Mouse (Mus musculus) spleen, adult 2 months (tissue): ENCODE results near the gene Ly6g6e. TPM values are rescaled to one million over a fixed set of nuclear protein-coding genes. Genes with fewer than 3 reads are reported as not detected.

Experiments
- DNase-seq, 2 experiments: peaks; one replicate each; pipeline versions ENCODE4 v3.0.0 to v3.0.0-alpha.2; 2012 to 2021; ENCODE audit warnings: low spot score in 2 of 2, low read depth in 1 of 2
- H3K27ac ChIP-seq: fragments of 200-500 bp; 2 replicates; pipeline ENCODE4 v1.5.1; 2012; ENCODE audit warnings: low read length, inconsistent platforms; ENCODE audit not compliant: insufficient read depth
- H3K27me3 ChIP-seq: fragments of 200-500 bp; 2 replicates; pipeline ENCODE4 v1.6.1; 2012; ENCODE audit warnings: mild to moderate bottlenecking, moderate library complexity, low read length, inconsistent platforms; ENCODE audit not compliant: control insufficient read depth, insufficient read depth
- H3K36me3 ChIP-seq: fragments of 200-500 bp; 2 replicates; pipeline ENCODE4 v1.6.1; 2012; ENCODE audit warnings: mild to moderate bottlenecking, low read length, inconsistent platforms; ENCODE audit not compliant: control insufficient read depth, insufficient read depth
- H3K4me1 ChIP-seq: fragments of 200-500 bp; 2 replicates; pipeline ENCODE4 v1.6.1; 2011; ENCODE audit warnings: inconsistent platforms; ENCODE audit not compliant: control insufficient read depth, insufficient read depth, insufficient read length
- H3K4me3 ChIP-seq: fragments of 200-500 bp; 2 replicates; pipeline ENCODE4 v1.5.1; 2011; ENCODE audit warnings: mild to moderate bottlenecking, inconsistent platforms; ENCODE audit not compliant: insufficient read depth, insufficient read length; ENCODE audit errors: extremely low read depth
- CTCF ChIP-seq: fragments of 200-500 bp; IDR thresholded peaks from 2 replicates; pipeline ENCODE4 v1.5.1; 2011; ENCODE audit warnings: mild to moderate bottlenecking, inconsistent platforms; ENCODE audit not compliant: insufficient read depth, insufficient read length, insufficient replicate concordance; ENCODE audit errors: extremely low read depth
- POLR2A ChIP-seq: fragments of 200-500 bp; IDR thresholded peaks from 2 replicates; pipeline ENCODE4 v1.6.1; 2011; ENCODE audit warnings: low read depth, low read length, inconsistent platforms
- WGBS: fragments of 180-500 bp; shearing (Covaris S2); methylation state at CpG from one replicate; pipeline ENCODE4 v1.1.7; 2018; 5-methylcytosine and 5-hydroxymethylcytosine counted together
- polyA plus RNA-seq: library from polyadenylated mRNA; depleted of rRNA; stranded (reverse); fragments of >200 nt; gene quantifications from 2 replicates; pipeline ENCODE4 v1.2.3, GENCODE M21; 2012

Ly6g6e gene
- polyA plus RNA-seq, 1 experiment = 0.39 TPM

- Histone ChIP-seq H3K4me3 (peak within 1 kb of the TSS; percentile 49), H3K27ac (no peak within 1 kb of the TSS), H3K27me3 (no peaks in the 10 kb centered on the region; the same call in 1 of the 2 replicates), H3K4me1 (peaks cover 8% of the 10 kb centered on the region), H3K36me3 (no peaks in the 10 kb centered on the region)
- 2% methylated on average over 48 of the region's 48 CpGs for WGBS
- TF ChIP-seq POLR2A (no peak), CTCF (no peak)
- DNase-seq = peak in 1 of 2 experiments; percentile 30
Measured at GRCm38 (mm10) chr17:35064951-35065947, 11.5 kb upstream of the Ly6g6e start, which contains the start of gene Ly6g6c. Gene Ly6g6c (plus strand): TSS chr17:35065388.

GRCm38 (mm10) chr17:35066084-35066483 lies 10.6 kb upstream of the Ly6g6e start, which contains the start of gene Mpig6b:
Gene Mpig6b (minus strand): TSS chr17:35066184.
- no peak for DNase-seq
- no peaks in the 10 kb centered on the region for H3K36me3 ChIP-seq
- WGBS = 61% methylated on average over 10 of the region's 10 CpGs
- H3K27me3 ChIP-seq = no peaks in the 10 kb centered on the region; the same call in 1 of the 2 replicates
- H3K4me1 ChIP-seq = peaks cover 8% of the 10 kb centered on the region
- TF ChIP-seq CTCF = no peak
- TF ChIP-seq POLR2A = no peak
- H3K4me3 ChIP-seq = peak within 1 kb of the TSS; percentile 49
- no peak within 1 kb of the TSS for H3K27ac ChIP-seq

- Histone ChIP-seq H3K27me3 (no peaks in the 10 kb centered on the region; the same call in 1 of the 2 replicates), H3K36me3 (no peaks in the 10 kb centered on the region), H3K27ac (no peak overlapping the region), H3K4me1 (peaks cover 8% of the 10 kb centered on the region), H3K4me3 (no peak overlapping the region)
- DNase-seq = no peak
- WGBS = 74% methylated on average over 17 of the region's 17 CpGs
- TF ChIP-seq CTCF (no peak), POLR2A (no peak)
Measured at GRCm38 (mm10) chr17:35068213-35068914, 8.3 kb upstream of the Ly6g6e start.

GRCm38 (mm10) chr17:35070556-35071229 lies 6.0 kb upstream of the Ly6g6e start:
- Histone ChIP-seq H3K27ac (no peak overlapping the region), H3K4me1 (no peaks in the 10 kb centered on the region), H3K4me3 (no peak overlapping the region), H3K36me3 (no peaks in the 10 kb centered on the region), H3K27me3 (no peaks in the 10 kb centered on the region; the same call in 1 of the 2 replicates)
- DNase-seq = no peak
- TF ChIP-seq POLR2A = no peak
- no peak for TF ChIP-seq CTCF
- WGBS = 44% methylated on average over 6 of the region's 6 CpGs

- H3K36me3 ChIP-seq = no peaks in the 10 kb centered on the region
- H3K4me1 ChIP-seq = no peaks in the 10 kb centered on the region
- TF ChIP-seq CTCF (no peak), POLR2A (no peak)
- WGBS = 87% methylated on average over 9 of the region's 9 CpGs
- no peak overlapping the region for H3K27ac ChIP-seq
- H3K4me3 ChIP-seq = no peak overlapping the region
- no peaks in the 10 kb centered on the region; the same call in 1 of the 2 replicates for H3K27me3 ChIP-seq
- DNase-seq = no peak
Measured at GRCm38 (mm10) chr17:35071454-35071853, 5.2 kb upstream of the Ly6g6e start.

GRCm38 (mm10) chr17:35074097-35074496 lies 2.6 kb upstream of the Ly6g6e start:
- Histone ChIP-seq H3K4me1 (no peaks in the 10 kb centered on the region; the same call in 1 of the 2 replicates), H3K27me3 (no peaks in the 10 kb centered on the region), H3K4me3 (no peak overlapping the region), H3K36me3 (no peaks in the 10 kb centered on the region), H3K27ac (no peak overlapping the region)
- TF ChIP-seq POLR2A (no peak), CTCF (no peak)
- WGBS = 10% methylated on average over 17 of the region's 17 CpGs
- DNase-seq = no peak
